Mouse (Mus musculus) left cerebral cortex, adult 9 months (tissue): Measurements from ENCODE around the gene 4430402I18Rik.
"Not testable (repeated sequence)": the region's sequence is repeated elsewhere in the genome, so short reads cannot be mapped to it uniquely, and the experiment has no call there.

Source experiments
- DNase-seq, 2 experiments: peaks; one replicate each; pipeline ENCODE4 v3.0.0; 2022; ENCODE audit warnings: low spot score in 2 of 2

The 4430402I18Rik gene

DNA sequence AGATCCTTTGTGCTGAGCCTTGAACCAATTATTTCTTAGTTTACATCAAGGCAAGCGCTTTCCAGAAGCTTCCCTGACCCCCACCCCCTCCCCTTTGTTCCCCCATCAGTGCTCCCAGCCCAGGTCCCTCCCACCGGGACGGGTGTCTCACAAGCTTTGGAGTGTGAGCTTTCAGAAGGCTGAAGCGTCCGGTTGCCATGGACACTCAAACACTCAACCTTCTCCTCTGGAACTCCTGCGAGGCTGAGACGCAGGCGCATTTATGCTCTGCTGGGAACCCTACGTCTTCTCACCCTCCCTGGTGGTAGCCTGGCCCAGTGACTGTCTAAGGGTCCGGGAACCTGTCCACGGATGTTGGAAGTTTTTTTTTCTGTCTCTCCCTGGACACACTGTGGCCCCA, at the start of gene 4430402I18Rik:
Gene 4430402I18Rik, minus strand, starts transcription at position 149 of the 400 bp plus-strand sequence.
- DNase-seq, result peak in 1 of 2 experiments; percentile 42

DNA sequence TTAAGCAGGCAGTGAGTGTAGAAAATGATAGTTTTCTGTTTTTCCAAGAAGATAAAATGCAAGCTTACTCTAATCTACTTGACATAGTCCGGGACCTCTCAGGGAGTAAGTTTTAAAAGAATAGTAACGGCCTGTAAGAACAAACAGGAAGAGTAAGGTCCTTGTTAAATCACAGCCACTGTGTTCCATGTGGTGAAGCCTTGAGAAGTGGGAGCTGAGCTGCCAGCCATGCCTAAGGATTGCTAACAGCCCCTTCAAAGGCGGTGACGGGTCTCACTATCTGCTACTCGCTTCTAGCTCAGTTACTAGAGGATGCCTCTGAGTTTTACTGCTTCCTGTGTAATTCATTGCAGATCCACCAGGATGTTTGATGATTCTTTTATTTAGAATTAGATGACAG, 49.2 kb upstream of the 4430402I18Rik start:
- DNase-seq, result no peak

DNA sequence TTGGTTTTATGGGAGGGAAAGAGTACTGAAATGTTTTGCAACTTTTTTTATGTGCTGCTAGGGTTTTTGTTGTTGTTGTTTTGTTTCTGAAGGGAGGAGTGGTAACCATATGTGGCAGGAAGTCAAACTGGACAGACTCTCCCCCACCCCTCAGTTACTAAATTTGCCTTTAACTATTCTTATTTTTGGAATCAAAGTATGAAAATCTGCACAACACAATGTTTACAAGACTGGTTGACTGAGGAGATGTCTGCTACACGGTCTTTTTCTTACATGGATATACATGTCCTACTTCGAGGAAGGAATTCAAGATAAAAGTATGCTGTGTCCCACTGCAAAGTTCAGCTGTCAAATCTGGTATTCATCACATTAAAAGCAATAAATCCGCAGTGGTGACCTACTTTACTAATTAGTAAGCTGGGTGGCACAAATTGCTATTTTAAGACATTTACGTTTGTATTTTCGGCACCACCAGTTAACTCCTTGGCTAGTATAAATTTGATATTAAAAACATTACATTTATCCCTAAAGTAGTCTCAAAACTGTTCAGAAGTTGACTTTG, 48.7 kb upstream of the 4430402I18Rik start:
- DNase-seq, result no peak

DNA sequence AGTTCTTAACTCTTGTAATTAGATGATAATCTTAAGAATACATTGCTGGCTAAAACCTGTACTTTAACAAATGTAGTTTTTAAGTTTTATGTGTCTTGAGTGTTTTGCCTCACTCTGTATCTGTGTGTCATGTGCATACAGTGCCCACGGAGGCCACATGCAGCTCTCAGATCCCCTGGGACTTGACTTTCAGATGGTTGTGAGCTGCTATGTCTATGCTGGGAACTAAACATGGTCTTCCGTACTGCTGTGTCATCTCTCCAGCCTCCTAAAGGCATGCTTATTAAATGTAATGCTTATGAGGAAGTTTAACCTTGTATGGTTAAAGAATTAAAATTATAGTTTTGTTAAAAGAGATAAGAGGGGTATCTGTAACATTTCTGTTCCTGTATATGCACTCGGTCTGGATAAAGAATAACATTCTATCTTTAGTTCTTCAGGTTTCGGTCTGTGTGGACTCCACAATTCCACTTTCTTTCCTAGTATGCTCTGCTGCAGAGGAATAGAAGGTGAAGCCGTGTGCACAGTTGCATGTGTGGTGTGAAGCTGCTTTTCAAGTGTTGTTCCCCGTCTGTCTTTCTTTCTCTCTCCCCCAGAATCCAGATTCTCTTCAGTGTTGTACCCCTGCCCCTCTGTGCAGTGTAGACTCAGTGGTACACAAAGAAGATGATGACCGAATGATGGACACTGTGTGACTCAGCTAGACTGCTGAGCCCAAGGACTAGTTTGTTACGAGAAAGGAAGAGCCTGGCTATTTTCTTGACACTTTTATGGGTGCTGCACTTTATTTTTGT, 48.0 kb upstream of the 4430402I18Rik start:
- no peak for DNase-seq

DNA sequence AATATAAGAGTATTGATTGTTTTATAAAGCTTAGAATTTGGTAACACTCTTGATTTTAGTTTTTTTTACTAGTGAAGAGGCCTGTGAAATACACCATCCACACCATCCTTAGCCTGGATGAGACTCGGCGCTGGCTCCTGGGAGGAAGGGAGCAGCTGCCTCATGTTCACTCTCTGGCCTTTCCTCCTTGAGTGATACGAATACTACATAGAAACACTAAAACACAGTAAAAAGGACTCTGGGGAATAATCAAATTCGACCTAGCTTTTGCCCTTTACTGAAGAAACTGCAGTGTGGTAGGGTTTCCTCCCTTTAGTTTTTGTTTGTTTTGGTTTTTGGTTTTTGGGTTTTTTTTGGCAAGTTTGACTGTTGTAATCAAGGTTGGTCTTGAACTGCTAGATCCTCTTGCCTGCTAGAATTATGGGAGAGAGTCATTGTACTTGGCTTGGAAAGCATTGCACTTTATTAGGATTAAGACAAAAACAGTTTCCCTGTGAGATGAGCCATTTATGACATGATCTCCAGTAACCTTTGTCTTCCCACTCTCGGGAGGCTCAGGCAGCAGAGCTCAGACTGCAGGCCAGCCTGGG, 47.0 kb upstream of the 4430402I18Rik start:
- no peak for DNase-seq

DNA sequence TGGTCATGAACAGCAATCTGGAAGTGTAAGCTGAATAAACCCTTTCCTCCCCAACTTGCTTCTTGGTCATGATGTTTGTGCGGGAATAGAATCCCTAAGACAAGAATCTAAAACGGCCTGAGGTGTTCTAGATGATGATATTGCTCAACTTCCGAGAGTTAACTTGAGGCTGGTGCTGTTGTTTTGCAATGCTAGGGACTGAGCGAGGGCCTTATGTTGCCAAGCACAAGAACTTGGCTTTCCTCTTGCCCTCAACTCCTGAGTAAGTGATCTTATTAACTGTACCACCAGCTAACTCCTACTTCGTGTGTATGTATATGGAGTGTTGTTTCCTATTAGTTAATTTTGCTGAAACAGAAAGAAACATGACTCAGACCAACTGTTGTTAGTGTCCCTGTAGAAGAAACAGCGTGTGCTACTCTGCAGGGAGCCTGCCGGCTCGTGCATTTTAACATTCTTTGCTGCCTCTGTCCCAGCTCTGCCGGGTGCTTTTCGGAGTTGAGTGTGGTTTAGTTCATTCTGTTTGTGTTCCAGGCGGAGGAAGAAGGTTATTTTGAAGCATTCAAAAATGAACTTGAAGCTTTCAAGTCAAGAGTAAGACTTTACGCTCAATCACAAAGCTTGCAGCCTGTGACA, 43.9 kb upstream of the 4430402I18Rik start:
- no peak for DNase-seq

DNA sequence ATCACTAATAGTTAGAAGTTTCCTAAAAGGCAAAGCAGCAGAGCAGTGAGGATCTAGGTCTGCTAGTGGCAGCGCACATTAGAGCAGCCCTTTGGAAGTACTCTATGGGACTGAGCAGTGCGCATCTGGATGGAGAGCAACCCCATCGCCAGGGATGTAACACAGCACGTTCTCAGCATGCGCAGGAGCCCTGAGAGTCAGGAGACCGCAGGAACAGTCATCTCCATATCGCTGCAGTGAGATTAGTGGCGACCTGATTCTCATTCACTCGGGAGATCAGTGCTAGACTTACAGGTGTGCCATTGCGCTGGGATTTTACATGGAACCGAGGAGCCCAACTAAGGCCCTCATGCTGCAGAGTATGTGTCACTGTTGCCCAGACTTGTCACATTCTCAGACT, 41.4 kb upstream of the 4430402I18Rik start:
- DNase-seq, result no peak

DNA sequence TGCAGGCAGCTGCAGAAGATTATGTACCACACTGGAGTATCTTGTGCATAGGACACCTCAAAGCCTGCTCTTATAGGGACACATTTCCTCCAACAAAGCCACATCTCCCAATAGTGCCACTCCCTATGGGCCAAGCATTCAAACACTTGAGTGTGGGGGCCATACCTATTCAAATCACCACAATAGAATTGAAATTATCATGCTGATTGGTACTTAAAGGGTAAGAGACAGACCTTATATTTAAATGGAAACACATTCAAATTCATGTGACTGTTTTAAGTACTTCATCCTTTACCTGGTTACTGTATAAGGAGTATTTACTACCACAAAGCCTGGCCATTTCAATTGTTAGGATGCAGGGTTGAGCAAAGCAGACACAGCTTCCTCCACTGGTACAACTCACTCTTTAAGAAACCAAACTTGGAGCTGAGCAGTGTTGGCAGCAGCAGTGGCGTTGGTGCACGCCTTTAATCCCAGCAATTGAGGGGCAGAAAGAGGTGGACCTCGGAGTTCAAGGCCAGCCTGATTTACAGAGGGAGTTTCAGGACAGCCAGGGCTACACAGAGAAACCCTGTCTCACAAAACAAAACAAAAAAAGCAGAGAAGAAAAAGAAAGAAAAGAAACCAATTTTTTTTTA, 40.6 kb upstream of the 4430402I18Rik start:
- no peak for DNase-seq

DNA sequence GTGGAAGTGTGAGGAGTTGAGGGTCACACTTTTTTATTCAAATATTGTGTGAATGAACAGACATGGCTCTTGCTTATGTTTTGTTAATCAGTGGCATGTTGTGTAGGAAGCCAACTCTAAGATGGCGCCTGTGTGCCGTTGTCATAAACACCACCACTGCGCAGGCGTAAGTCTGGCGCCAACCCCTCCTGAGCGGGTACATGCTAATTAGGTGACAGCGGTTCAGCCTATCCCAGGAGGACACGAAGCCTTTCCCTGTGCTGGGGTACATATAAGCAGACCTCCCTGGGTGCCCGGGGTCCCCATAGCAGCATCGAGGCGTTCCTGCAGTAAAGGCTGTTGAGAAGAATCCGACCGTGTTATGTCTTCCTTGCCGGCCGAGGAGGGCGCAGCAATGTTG, 32.7 kb upstream of the 4430402I18Rik start:
- DNase-seq, result not testable (repeated sequence)

DNA sequence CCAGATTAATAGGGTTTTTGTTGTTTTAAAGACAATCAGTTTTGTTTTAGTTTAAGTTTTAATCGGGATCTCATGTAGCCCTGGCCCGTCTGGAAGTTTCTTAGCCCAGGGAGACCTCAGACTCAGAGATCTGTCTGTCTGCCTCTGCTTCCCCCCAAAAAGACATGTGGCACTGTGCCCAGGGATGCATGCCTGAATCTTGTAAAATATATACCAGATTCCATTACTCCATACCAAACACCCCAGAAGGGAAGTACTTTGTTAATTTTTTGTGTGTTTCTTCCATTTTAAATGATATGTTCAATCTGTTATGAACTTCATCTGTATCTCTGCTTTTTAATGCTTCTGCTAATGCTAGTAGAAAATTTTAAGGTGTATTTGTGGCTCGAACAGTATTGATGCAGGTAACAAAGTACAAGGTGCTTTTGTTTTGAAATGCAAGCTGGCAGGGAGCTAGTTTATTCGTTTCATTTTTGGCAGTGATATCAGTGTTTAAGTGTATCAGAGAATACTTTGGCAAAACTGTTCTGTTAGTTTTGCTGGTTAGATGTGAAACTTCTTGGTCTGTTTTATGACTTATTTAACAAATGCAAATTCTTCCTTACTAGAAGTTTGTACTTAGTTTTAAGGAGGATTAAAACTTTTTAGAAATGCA, 30.5 kb upstream of the 4430402I18Rik start:
- DNase-seq, result no peak

DNA sequence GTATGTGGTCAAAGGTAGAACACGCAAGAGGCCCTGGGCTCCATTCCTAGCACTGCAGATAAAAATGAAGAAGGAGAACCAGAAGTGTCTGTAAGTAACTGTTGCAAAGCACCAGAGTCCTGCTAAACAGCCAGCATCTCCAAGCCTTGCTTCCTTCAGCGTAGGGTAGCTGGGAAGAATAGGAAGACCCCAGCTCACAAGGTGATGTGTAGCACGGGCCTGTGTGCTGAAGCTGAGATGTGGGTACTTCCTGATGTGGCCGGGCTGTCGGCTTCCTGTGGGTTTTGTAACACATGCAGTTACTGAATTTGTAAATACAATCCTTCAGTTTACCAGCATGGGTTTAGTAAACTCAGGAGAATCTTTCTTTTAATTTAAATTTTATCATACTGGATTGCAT, 27.8 kb upstream of the 4430402I18Rik start:
- DNase-seq, result no peak

DNA sequence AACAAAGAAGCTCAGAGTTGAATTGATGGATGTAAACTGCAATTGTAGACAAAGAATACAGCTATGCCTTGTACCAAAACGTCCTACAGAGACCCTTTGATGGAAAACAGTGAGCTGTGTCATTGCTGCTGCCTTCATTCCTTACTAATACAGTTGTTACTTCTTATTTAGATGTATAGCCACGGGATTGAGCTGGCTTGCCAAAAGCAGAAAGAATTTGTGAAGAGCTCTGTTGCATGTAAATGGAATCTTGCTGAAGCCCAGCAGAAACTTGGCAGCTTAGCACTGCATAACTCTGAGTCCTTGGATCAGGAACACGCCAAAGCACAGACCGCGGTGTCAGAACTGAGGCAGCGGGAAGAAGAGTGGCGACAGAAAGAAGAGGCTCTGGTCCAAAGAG, 27.3 kb upstream of the 4430402I18Rik start:
- DNase-seq, result peak; percentile 54 to 62

DNA sequence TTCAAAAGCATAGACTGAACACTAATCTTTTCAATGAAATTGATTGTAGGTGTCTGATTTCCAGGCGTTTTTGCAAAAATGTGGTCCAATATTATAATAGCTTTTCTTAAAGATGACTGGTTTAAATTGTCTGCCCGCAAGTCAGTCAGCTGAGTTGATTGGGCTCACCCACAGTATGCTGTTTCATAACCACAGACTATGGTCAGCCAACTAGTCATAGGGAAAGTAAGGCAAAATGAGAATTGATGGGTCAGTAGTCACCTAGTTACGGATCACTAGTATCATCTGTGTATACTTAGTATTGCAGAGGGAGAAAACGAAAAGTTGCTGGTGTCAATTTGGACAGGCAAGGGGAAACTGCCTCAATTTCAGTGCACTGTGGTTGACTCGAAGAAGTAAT, 23.8 kb upstream of the 4430402I18Rik start:
- no peak for DNase-seq

DNA sequence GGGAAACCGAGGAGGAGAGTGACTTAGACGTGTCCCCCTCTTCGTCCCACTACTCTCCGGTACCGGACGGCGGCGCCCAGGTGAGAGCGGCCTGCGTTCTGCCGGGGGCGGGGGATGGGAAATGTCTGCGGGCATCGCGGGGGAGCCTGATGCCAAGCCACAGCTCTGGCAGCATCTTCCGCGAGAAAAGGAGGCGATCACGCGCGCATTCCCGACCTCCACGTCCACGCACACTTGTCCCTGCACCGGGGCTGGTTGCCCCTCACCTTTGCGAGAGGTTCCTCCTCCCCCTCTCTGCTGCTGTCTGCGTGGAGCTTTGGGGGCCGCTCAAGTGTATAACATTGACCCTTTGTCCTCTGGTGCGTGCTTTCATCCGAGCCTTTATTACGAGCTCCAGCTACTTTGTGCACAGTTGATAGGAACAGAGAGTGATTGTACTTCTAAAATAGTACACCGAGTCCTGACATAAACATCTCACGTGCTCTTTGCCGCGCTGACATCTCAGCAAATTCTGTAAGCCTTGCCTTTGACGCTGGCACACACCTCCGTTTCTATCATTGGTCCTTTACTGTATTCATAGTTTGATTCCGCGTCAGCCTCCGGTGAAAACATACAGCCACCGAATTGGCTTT, 23.1 kb upstream of the 4430402I18Rik start:
- peak in 1 of 2 experiments; percentile 47 for DNase-seq

DNA sequence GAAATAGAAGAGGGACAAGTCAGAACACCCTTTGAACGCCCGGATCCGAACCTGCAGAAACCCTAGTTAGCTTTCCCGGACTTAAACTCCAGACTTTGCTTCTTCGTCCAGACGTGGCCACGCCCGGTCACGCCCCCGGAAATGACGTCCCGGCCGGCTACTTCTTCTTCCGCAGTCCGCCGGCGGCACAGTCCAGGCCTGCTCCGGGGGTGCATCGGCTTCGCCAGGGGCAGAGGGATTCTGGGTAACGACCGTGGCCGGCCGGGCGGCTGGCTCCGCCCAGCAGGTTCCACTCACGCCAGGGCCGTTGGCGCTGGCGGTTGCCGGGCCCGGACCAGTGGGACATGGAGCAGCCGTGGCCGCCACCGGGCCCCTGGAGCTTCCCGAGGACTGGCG, 22.6 kb upstream of the 4430402I18Rik start, which contains the start of gene Cdc37l1:
Gene Cdc37l1, plus strand, starts transcription at position 159 of the 396 bp plus-strand sequence.
- peak; percentile 83 to 98 for DNase-seq

DNA sequence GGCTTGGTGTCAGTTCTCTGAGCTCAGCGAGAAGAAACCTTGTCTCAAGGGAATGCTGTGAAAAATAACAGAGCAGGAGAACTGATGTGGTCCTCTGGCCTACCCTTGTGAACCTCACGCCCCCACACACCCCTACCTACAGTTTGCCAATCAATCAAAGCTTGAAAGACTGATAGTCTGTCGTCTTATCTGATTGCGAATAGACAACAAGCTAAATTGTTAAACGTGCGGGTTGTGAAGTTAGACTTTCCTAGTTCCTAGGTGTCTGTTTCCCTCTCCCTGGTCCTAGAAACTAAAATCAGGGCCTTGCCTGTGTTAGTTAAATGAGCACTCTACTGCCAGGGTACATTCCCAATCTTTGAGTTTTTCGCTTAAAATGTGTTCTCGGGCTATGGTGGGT, 21.9 kb upstream of the 4430402I18Rik start:
- no peak for DNase-seq

DNA sequence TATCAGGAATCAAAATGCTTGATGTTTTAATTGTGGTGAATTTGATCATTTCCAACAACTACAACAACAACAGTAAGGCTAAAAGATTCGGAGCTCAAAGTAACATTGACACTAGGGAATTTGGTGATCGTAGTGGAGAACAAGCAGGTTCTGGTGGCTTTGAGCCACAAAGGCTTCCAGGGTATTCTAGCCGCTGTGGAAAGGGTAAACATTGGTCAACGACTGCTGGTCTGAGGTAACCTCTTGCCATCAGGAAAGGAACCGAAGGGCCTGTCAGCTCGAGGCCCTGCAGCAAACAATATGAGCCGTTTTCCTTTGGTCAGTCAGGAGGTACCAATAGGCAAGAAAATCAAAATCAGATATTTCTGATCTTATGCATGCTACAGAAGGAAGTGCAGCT, 15.0 kb upstream of the 4430402I18Rik start:
- no peak for DNase-seq

DNA sequence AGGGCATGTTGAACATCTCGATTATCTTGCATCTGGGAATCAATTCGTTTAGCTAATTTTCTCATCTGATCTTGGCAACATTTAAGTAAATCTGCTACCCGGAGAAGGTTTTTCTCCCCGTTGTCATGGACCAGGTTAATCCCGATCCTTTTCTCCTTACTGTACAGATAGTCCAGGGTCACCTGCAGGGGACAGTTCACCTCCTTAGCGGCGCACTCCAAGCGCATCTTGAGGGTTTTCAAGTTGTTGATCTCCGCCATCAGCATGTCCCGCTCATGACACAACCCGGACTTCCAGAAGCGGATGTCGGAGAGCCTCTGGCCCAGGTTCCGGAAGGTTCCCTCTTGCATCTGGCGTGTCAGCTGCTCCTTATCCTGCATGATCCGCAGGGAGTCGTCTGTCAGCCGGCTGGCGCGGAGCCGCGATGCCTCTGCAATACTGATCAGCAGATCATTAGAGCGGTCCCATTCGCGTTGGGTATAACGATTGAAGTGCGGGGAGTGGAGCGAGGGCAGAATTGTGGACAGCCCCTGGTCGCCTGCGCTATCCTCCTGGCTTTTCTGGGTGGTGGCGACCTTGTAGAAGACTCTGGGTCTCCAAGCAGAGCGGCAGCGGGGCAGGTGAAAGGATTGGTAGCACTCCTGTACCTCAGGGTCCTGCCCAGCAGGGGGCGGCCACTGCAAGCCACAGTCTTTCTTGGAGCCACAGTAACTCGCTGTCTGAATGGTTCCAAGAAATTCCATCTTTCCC, 7.4 kb upstream of the 4430402I18Rik start:
- peak in 1 of 2 experiments; percentile 89 for DNase-seq

DNA sequence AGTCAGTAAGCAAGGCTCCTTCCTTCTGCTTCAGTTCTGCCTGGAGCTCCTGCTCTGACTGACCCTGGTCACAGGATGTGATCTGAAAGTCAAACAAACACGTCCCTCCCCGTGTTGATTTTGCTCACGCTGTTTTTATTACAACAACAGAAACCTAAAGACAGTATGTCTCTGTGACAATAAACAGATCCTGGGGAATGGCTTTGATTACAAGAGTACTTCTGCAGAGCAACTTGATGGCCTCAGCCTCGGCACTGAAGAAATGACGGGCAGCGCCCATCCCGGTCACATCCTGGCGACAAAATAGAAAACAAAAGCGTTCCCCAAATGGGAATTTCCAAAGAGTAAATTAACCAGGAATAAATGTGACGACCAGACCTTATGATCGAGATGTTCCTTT, 2.7 kb upstream of the 4430402I18Rik start:
- DNase-seq, result no peak

DNA sequence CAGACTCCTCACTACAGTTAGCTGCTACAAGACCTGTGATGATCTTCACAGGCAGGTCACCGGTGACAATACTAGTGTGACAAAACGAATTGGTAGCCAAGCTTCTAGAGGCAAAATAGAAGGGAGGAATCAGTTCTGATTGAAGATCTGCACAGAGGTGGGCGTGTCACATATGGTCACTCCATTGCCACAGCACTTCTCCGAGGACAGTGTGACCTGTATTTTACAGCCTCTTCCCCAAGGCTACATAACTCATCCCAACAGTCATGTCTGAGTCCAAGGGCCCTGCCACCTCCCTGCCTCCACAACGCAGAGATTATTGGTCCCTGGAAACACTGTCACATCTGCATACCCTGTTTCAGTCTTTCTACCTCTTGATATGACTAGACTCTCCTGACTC, 1.6 kb upstream of the 4430402I18Rik start:
- no peak for DNase-seq
